Mouse (Mus musculus) heart, postnatal 0 days (tissue): ENCODE measurements at regions not wholly inside any gene's neighbourhood (a gene's known extent, or its start where the extent isn't known, plus 50 kb on each side); places are given as distances from the start of the nearest gene placed in this dataset.

Experiments used
- CTCF ChIP-seq: IDR thresholded peaks from 2 replicates; pipeline ENCODE4 v1.5.1; 2016; ENCODE audit warnings: antibody characterized with exemption, control low read depth, low read depth
- EP300 ChIP-seq: IDR thresholded peaks from 2 replicates; pipeline ENCODE4 v1.6.1; 2016; ENCODE audit warnings: antibody characterized with exemption, low read depth

- TF ChIP-seq CTCF (no peak), EP300 (no peak)
These were observed 243.4 kb upstream of the Ldb2 start for GRCm38 (mm10) chr5:45042914-45043313.
